Mouse (Mus musculus): ENCODE measurements at regions not wholly inside any gene's neighbourhood (a gene's known extent, or its start where the extent isn't known, plus 50 kb on each side); places are given as distances from the start of the nearest gene placed in this dataset.

GRCm38 (mm10) chr7:138551629-138552028, 154.1 kb upstream of the Tcerg1l start:
- no peak overlapping the region for H3K27ac ChIP-seq (ENCODE audit: insufficient read depth, low read length)
- no peaks in the 10 kb centered on the region for H3K4me1 ChIP-seq (ENCODE audit: control insufficient read depth, insufficient read depth, low read length)
- H3K36me3 ChIP-seq (ENCODE audit: control insufficient read depth, insufficient read depth, low read length, poor library complexity, severe bottlenecking): no peaks in the 10 kb centered on the region
- H3K9me3 ChIP-seq (replicated peaks; ENCODE audit: control insufficient read depth, insufficient read depth, low read length, poor library complexity, severe bottlenecking): no peaks in the 10 kb centered on the region
- no peak for TF ChIP-seq POLR2A (IDR thresholded peaks at IDR 0.05; ENCODE audit: insufficient read depth, low read length)
- no peak for TF ChIP-seq EP300 (IDR thresholded peaks at IDR 0.05; ENCODE audit: insufficient read depth, low read depth, low read length)
- no peak for TF ChIP-seq CTCF (IDR thresholded peaks at IDR 0.05; ENCODE audit: low read depth, low read length)
- no peaks in the 10 kb centered on the region for H3K27me3 ChIP-seq (ENCODE audit: control insufficient read depth, insufficient read depth, low read length, poor library complexity, severe bottlenecking)
- H3K4me3 ChIP-seq (ENCODE audit: low read depth, low read length): no peak overlapping the region
- H3K9ac ChIP-seq (ENCODE audit: low read depth, poor library complexity, severe bottlenecking): no peak overlapping the region

DNA sequence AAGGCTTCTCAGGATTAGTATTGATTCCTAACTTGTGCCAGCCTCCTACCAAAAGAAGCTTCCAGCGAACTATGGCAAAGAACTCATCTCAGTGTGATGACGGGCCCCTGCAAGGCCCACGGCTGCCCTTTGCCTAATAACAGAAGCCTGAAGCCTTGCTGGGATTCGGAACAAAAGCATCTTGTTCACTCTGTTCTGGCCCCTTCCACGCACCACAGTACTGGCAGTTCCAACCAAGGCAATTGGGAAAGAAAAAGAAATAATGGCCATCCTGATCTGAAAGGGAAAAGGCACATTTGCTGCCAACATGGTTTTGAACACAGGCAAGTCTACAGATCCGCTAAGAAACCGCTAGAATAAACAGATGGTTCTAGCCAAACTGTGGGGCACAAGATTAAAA, 150.4 kb upstream of the Tcerg1l start:
- Histone ChIP-seq H3K9ac (ENCODE audit: low read depth, poor library complexity, severe bottlenecking) (no peak overlapping the region), H3K27ac (ENCODE audit: insufficient read depth, low read length) (no peak overlapping the region), H3K27me3 (ENCODE audit: control insufficient read depth, insufficient read depth, low read length, poor library complexity, severe bottlenecking) (no peaks in the 10 kb centered on the region), H3K4me3 (ENCODE audit: low read depth, low read length) (no peak overlapping the region), H3K9me3 (replicated peaks; ENCODE audit: control insufficient read depth, insufficient read depth, low read length, poor library complexity, severe bottlenecking) (no peaks in the 10 kb centered on the region), H3K4me1 (ENCODE audit: control insufficient read depth, insufficient read depth, low read length) (no peaks in the 10 kb centered on the region), H3K36me3 (ENCODE audit: control insufficient read depth, insufficient read depth, low read length, poor library complexity, severe bottlenecking) (no peaks in the 10 kb centered on the region)
- TF ChIP-seq POLR2A (IDR thresholded peaks at IDR 0.05; ENCODE audit: insufficient read depth, low read length) (no peak), CTCF (IDR thresholded peaks at IDR 0.05; ENCODE audit: low read depth, low read length) (no peak), EP300 (IDR thresholded peaks at IDR 0.05; ENCODE audit: insufficient read depth, low read depth, low read length) (no peak)

DNA sequence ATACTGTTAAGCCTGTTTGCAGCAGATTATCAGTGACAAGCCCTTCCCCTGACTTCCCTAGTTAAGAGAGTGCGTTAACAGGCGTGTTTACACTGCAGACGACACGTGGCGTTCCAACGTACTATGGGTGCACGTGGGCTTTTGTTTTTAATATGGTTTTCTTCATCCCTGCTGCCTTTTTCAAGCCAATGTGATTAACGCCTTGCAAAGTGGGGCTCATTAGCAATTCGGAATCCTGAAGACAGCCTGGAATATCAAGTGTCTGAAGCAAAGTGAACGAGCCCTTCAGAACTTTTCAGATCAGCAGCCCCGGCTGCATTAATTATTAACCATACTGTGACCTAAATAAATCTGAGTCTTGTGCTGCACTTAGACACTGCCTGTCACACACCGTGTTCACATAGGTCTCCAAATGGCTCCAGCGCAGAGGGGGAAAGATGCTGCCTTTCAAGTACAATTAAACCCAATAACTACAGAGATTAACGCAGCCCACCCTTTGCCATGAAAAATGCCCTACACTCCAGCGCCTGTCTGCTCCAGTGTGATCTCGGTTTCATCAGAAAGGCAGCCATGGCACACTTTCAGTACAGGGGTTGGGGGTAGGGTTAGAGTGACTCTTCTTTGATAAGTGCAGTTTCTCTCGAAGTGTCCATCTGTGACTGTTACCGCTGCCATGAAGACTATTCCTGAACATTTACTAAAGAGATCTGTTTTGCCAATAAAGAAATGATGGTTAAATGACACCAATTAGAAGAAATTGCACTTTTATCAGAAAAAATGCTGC, 140.7 kb upstream of the Tcerg1l start:
- TF ChIP-seq EP300 (IDR thresholded peaks at IDR 0.05; ENCODE audit: insufficient read depth, low read depth, low read length): no peak
- TF ChIP-seq POLR2A (IDR thresholded peaks at IDR 0.05; ENCODE audit: insufficient read depth, low read length): no peak
- TF ChIP-seq CTCF (IDR thresholded peaks at IDR 0.05; ENCODE audit: low read depth, low read length): no peak
- no peaks in the 10 kb centered on the region for H3K9me3 ChIP-seq (replicated peaks; ENCODE audit: control insufficient read depth, insufficient read depth, low read length, poor library complexity, severe bottlenecking)
- H3K9ac ChIP-seq (ENCODE audit: low read depth, poor library complexity, severe bottlenecking): no peak overlapping the region
- H3K4me3 ChIP-seq (ENCODE audit: low read depth, low read length): no peak overlapping the region
- no peak overlapping the region for H3K27ac ChIP-seq (ENCODE audit: insufficient read depth, low read length)
- H3K27me3 ChIP-seq (ENCODE audit: control insufficient read depth, insufficient read depth, low read length, poor library complexity, severe bottlenecking): no peaks in the 10 kb centered on the region
- no peaks in the 10 kb centered on the region for H3K36me3 ChIP-seq (ENCODE audit: control insufficient read depth, insufficient read depth, low read length, poor library complexity, severe bottlenecking)
- H3K4me1 ChIP-seq (ENCODE audit: control insufficient read depth, insufficient read depth, low read length): no peaks in the 10 kb centered on the region

GRCm38 (mm10) chr7:138526143-138526542, 128.6 kb upstream of the Tcerg1l start:
- TF ChIP-seq CTCF (IDR thresholded peaks at IDR 0.05; ENCODE audit: low read depth, low read length) (no peak), EP300 (IDR thresholded peaks at IDR 0.05; ENCODE audit: insufficient read depth, low read depth, low read length) (no peak), POLR2A (IDR thresholded peaks at IDR 0.05; ENCODE audit: insufficient read depth, low read length) (no peak)
- Histone ChIP-seq H3K9me3 (replicated peaks; ENCODE audit: control insufficient read depth, insufficient read depth, low read length, poor library complexity, severe bottlenecking) (no peaks in the 10 kb centered on the region), H3K36me3 (ENCODE audit: control insufficient read depth, insufficient read depth, low read length, poor library complexity, severe bottlenecking) (no peaks in the 10 kb centered on the region), H3K9ac (ENCODE audit: low read depth, poor library complexity, severe bottlenecking) (no peak overlapping the region), H3K27ac (ENCODE audit: insufficient read depth, low read length) (no peak overlapping the region), H3K4me3 (ENCODE audit: low read depth, low read length) (no peak overlapping the region), H3K4me1 (ENCODE audit: control insufficient read depth, insufficient read depth, low read length) (no peaks in the 10 kb centered on the region), H3K27me3 (ENCODE audit: control insufficient read depth, insufficient read depth, low read length, poor library complexity, severe bottlenecking) (no peaks in the 10 kb centered on the region)

DNA sequence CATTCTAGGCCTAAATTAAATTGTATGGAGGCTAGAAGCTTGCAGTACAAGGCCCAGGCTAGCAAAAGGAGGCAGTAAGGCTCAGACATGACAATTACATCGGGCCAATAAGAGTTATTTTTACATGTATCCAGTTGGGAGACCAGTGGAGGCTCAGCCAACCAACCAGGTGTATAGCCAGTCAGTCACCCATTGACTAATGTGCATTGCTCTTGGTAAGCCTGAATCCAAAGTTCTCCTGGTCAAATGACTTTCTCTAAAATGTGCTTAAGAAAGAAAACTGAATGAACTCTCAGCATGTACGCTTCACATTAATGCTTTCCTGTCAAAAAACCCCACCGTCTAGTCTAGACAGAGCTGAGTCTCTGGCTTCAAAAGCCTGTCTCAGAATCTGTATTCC, 127.4 kb upstream of the Tcerg1l start:
- H3K9me3 ChIP-seq (replicated peaks; ENCODE audit: control insufficient read depth, insufficient read depth, low read length, poor library complexity, severe bottlenecking): no peaks in the 10 kb centered on the region
- H3K4me1 ChIP-seq (ENCODE audit: control insufficient read depth, insufficient read depth, low read length): no peaks in the 10 kb centered on the region
- TF ChIP-seq EP300 (IDR thresholded peaks at IDR 0.05; ENCODE audit: insufficient read depth, low read depth, low read length): no peak
- no peak for TF ChIP-seq CTCF (IDR thresholded peaks at IDR 0.05; ENCODE audit: low read depth, low read length)
- TF ChIP-seq POLR2A (IDR thresholded peaks at IDR 0.05; ENCODE audit: insufficient read depth, low read length): no peak
- H3K9ac ChIP-seq (ENCODE audit: low read depth, poor library complexity, severe bottlenecking): no peak overlapping the region
- no peaks in the 10 kb centered on the region for H3K36me3 ChIP-seq (ENCODE audit: control insufficient read depth, insufficient read depth, low read length, poor library complexity, severe bottlenecking)
- H3K27me3 ChIP-seq (ENCODE audit: control insufficient read depth, insufficient read depth, low read length, poor library complexity, severe bottlenecking): no peaks in the 10 kb centered on the region
- H3K27ac ChIP-seq (ENCODE audit: insufficient read depth, low read length): no peak overlapping the region
- no peak overlapping the region for H3K4me3 ChIP-seq (ENCODE audit: low read depth, low read length)

DNA sequence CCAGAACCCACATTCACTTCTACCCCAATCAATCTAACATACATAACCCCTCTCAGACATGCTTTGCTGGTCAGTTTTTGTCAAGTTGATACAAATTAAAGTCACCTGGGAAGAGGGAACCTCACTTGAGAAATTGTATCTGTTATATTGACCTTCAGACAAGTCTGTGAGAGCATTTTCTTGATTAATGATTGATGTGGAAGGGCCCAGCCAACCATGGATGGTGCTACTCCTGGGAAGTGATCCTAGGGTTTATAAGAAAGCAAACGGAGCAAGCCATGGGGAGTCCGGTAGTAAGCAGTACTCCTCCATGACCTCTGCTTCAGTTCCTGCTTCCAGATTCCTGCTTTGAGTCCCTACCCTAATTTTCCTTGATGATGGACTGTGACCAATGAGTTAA, 116.6 kb upstream of the Tcerg1l start:
- no peak for TF ChIP-seq POLR2A (IDR thresholded peaks at IDR 0.05; ENCODE audit: insufficient read depth, low read length)
- no peak for TF ChIP-seq CTCF (IDR thresholded peaks at IDR 0.05; ENCODE audit: low read depth, low read length)
- TF ChIP-seq EP300 (IDR thresholded peaks at IDR 0.05; ENCODE audit: insufficient read depth, low read depth, low read length): no peak
- no peaks in the 10 kb centered on the region for H3K4me1 ChIP-seq (ENCODE audit: control insufficient read depth, insufficient read depth, low read length)

More for the DNA sequence above, 116.6 kb upstream of the Tcerg1l start:
- Histone ChIP-seq H3K36me3 (ENCODE audit: control insufficient read depth, insufficient read depth, low read length, poor library complexity, severe bottlenecking) (no peaks in the 10 kb centered on the region), H3K27me3 (ENCODE audit: control insufficient read depth, insufficient read depth, low read length, poor library complexity, severe bottlenecking) (no peaks in the 10 kb centered on the region), H3K9ac (ENCODE audit: low read depth, poor library complexity, severe bottlenecking) (no peak overlapping the region), H3K4me3 (ENCODE audit: low read depth, low read length) (no peak overlapping the region), H3K27ac (ENCODE audit: insufficient read depth, low read length) (no peak overlapping the region), H3K9me3 (replicated peaks; ENCODE audit: control insufficient read depth, insufficient read depth, low read length, poor library complexity, severe bottlenecking) (no peaks in the 10 kb centered on the region)

Measured in ES-Bruce4 (cell line).